Mouse (Mus musculus) liver, embryonic 11.5 days (tissue): ENCODE data around the gene Fanci. TPM values are rescaled to one million over a fixed set of nuclear protein-coding genes. Genes with fewer than 3 reads are reported as not detected.
A peak's percentile ranks its signal among the peaks of the same experiment; 100 is the strongest.

Experiments used
- ATAC-seq: fragments of 200-750 bp; cut with Nextera tagmentation; replicated peaks from 2 replicates; pipeline ENCODE4 v1.8.0; 2017; ENCODE audit warnings: moderate number of reproducible peaks, mild to moderate bottlenecking, moderate TSS enrichment, moderate library complexity; ENCODE audit not compliant: low FRiP score
- DNase-seq: peaks from one replicate; pipeline ENCODE4 v3.0.0-alpha.2; 2017; ENCODE audit warnings: low spot score
- H3K27ac ChIP-seq: fragments of 300-500 bp; sonication (generic); 2 replicates; pipeline ENCODE4 v1.5.1; 2014; ENCODE audit warnings: mild to moderate bottlenecking, low read depth, low read length, control low read depth
- H3K27me3 ChIP-seq: fragments of 300-500 bp; sonication (generic); replicated peaks from 2 replicates; pipeline ENCODE4 v1.6.1; 2014; ENCODE audit warnings: low read length, mixed read lengths; ENCODE audit not compliant: control insufficient read depth, insufficient read depth
- H3K36me3 ChIP-seq: fragments of 300-500 bp; sonication (generic); 2 replicates; pipeline ENCODE4 v1.6.1; 2014; ENCODE audit warnings: mild to moderate bottlenecking, low read length, moderate library complexity, mixed read lengths; ENCODE audit not compliant: control insufficient read depth, insufficient read depth
- H3K4me1 ChIP-seq: fragments of 300-500 bp; sonication (generic); replicated peaks from 2 replicates; pipeline ENCODE4 v1.6.1; 2014; ENCODE audit warnings: low read length, mixed read lengths; ENCODE audit not compliant: control insufficient read depth, insufficient read depth
- H3K4me2 ChIP-seq: fragments of 300-500 bp; sonication (generic); 2 replicates; pipeline ENCODE4 v1.6.1; 2014; ENCODE audit warnings: mild to moderate bottlenecking, control low read depth, moderate library complexity
- H3K4me3 ChIP-seq: fragments of 300-500 bp; sonication (generic); 2 replicates; pipeline ENCODE4 v1.5.1; 2014; ENCODE audit warnings: low read depth, low read length, control low read depth
- H3K9ac ChIP-seq: fragments of 300-500 bp; sonication (generic); 2 replicates; pipeline ENCODE4 v1.6.1; 2014; ENCODE audit warnings: low read depth, low read length, control low read depth
- H3K9me3 ChIP-seq: fragments of 300-500 bp; sonication (generic); 2 replicates; pipeline ENCODE4 v1.6.1; 2016; ENCODE audit warnings: low read length, inconsistent platforms, mixed read lengths; ENCODE audit not compliant: control insufficient read depth
- WGBS: fragments of 180-500 bp; shearing (Covaris S2); extraction: QIAGEN DNeasy Blood & Tissue Kit; methylation state at CpG from one replicate; pipeline ENCODE4 v1.1.7; 2014; 5-methylcytosine and 5-hydroxymethylcytosine counted together
- polyA plus RNA-seq: library from polyadenylated mRNA; unstranded; fragments of >200 nt; fragmentation: Nextera tagmentation; extraction: Ambion mirVana; gene quantifications from 2 replicates; pipeline ENCODE4 v1.2.1, GENCODE M21; 2014

Gene Fanci
- polyA plus RNA-seq, 1 experiment from 2014 or later = 17.2 TPM

- no peaks in the 10 kb centered on the region; the same call in 1 of the 2 replicates for H3K27me3 ChIP-seq
- no peak overlapping the region for H3K4me3 ChIP-seq
- ATAC-seq = no peak
- no peak overlapping the region for H3K27ac ChIP-seq
- H3K9ac ChIP-seq = no peak overlapping the region
- H3K36me3 ChIP-seq = no peaks in the 10 kb centered on the region
- WGBS = 76% methylated on average over 5 of the region's 5 CpGs
- H3K9me3 ChIP-seq = no peaks in the 10 kb centered on the region
- DNase-seq = no peak
- peaks cover 8% of the 10 kb centered on the region; the same call in 1 of the 2 replicates for H3K4me1 ChIP-seq
- H3K4me2 ChIP-seq = no peak overlapping the region
These were observed 16.1 kb upstream of the Fanci start for GRCm38 (mm10) chr7:79375594-79375993.

- no peak overlapping the region for H3K9ac ChIP-seq
- ATAC-seq (0 out of 2 replicates have a peak, but pooled peaks have one; percentile 36), DNase-seq (no peak)
- 60% methylated on average over 10 of the region's 10 CpGs for WGBS
- H3K9me3 ChIP-seq = no peaks in the 10 kb centered on the region
- H3K4me3 ChIP-seq = no peak overlapping the region
- no peak overlapping the region for H3K4me2 ChIP-seq
- H3K27ac ChIP-seq = no peak overlapping the region
- peaks cover 8% of the 10 kb centered on the region; the same call in 1 of the 2 replicates for H3K4me1 ChIP-seq
- H3K36me3 ChIP-seq = no peaks in the 10 kb centered on the region
- no peaks in the 10 kb centered on the region; the same call in 1 of the 2 replicates for H3K27me3 ChIP-seq
These were observed 15.0 kb upstream of the Fanci start for GRCm38 (mm10) chr7:79376516-79377275.

- WGBS = 76% methylated on average over 16 of the region's 16 CpGs
- DNase-seq = no peak
These were observed 5.2 kb upstream of the Fanci start, which contains the start of gene Rlbp1 for GRCm38 (mm10) chr7:79386422-79387133. Gene Rlbp1 (minus strand): TSS chr7:79387048.

GRCm38 (mm10) chr7:79387140-79387539 lies 4.6 kb upstream of the Fanci start:
- H3K4me3 ChIP-seq = no peak overlapping the region
- no peak overlapping the region for H3K9ac ChIP-seq
- DNase-seq = no peak
- no peaks in the 10 kb centered on the region for H3K4me1 ChIP-seq
- no peaks in the 10 kb centered on the region for H3K36me3 ChIP-seq
- ATAC-seq = no peak
- no peak overlapping the region for H3K4me2 ChIP-seq
- H3K27ac ChIP-seq = no peak overlapping the region
- no peaks in the 10 kb centered on the region for H3K27me3 ChIP-seq
- 74% methylated on average over 8 of the region's 8 CpGs for WGBS
- H3K9me3 ChIP-seq = no peaks in the 10 kb centered on the region

More at GRCm38 (mm10) chr7:79386422-79387133, 5.2 kb upstream of the Fanci start, which contains the start of gene Rlbp1:
- Histone ChIP-seq H3K4me2 (no peak within 1 kb of the TSS), H3K27me3 (no peaks in the 10 kb centered on the region), H3K36me3 (no peaks in the 10 kb centered on the region), H3K9me3 (no peaks in the 10 kb centered on the region), H3K27ac (no peak within 1 kb of the TSS), H3K4me1 (no peaks in the 10 kb centered on the region), H3K4me3 (no peak within 1 kb of the TSS), H3K9ac (no peak within 1 kb of the TSS)
- ATAC-seq = no peak

- no peak for DNase-seq
- no peak for ATAC-seq
- Histone ChIP-seq H3K27ac (no peak overlapping the region), H3K9ac (no peak overlapping the region), H3K27me3 (no peaks in the 10 kb centered on the region), H3K4me1 (peaks cover 3% of the 10 kb centered on the region; the same call in 1 of the 2 replicates), H3K4me2 (no peak overlapping the region), H3K4me3 (no peak overlapping the region), H3K9me3 (no peaks in the 10 kb centered on the region), H3K36me3 (no peaks in the 10 kb centered on the region)
- 41% methylated on average over 7 of the region's 7 CpGs for WGBS
These were observed 3.7 kb upstream of the Fanci start for GRCm38 (mm10) chr7:79387991-79388390.

GRCm38 (mm10) chr7:79388671-79389206 lies 3.0 kb upstream of the Fanci start:
- Histone ChIP-seq H3K9ac (no peak overlapping the region), H3K4me2 (no peak overlapping the region), H3K4me3 (no peak overlapping the region), H3K36me3 (no peaks in the 10 kb centered on the region), H3K27me3 (no peaks in the 10 kb centered on the region), H3K27ac (no peak overlapping the region), H3K9me3 (no peaks in the 10 kb centered on the region), H3K4me1 (peaks cover 5% of the 10 kb centered on the region; the same call in 1 of the 2 replicates)
- DNase-seq (no peak), ATAC-seq (no peak)
- 72% methylated on average over 7 of the region's 7 CpGs for WGBS

- no peak for ATAC-seq
- Histone ChIP-seq H3K36me3 (no peaks in the 10 kb centered on the region), H3K4me1 (peaks cover 5% of the 10 kb centered on the region; the same call in 1 of the 2 replicates), H3K27me3 (no peaks in the 10 kb centered on the region), H3K27ac (no peak overlapping the region), H3K9ac (no peak overlapping the region), H3K4me3 (no peak overlapping the region), H3K9me3 (no peaks in the 10 kb centered on the region), H3K4me2 (no peak overlapping the region)
- no peak for DNase-seq
- 59% methylated on average over 5 of the region's 5 CpGs for WGBS
These were observed 1.5 kb upstream of the Fanci start for GRCm38 (mm10) chr7:79390141-79390708.

- H3K9me3 ChIP-seq = no peaks in the 10 kb centered on the region
- peak overlapping the region; percentile 88 for H3K27ac ChIP-seq
- peaks cover 2% of the 10 kb centered on the region; the same call in 1 of the 2 replicates for H3K36me3 ChIP-seq
- 12% methylated on average over 3 of the region's 3 CpGs for WGBS
- 0 out of 2 replicates have a peak, but pooled peaks have one; percentile 0 for ATAC-seq
- H3K4me2 ChIP-seq = peak overlapping the region; percentile 94
- peak overlapping the region; percentile 84 for H3K9ac ChIP-seq
- peak overlapping the region; percentile 72 for H3K4me3 ChIP-seq
- no peak for DNase-seq
- H3K27me3 ChIP-seq = no peaks in the 10 kb centered on the region
- H3K4me1 ChIP-seq = peaks cover 5% of the 10 kb centered on the region; the same call in 1 of the 2 replicates
These were observed 258 bp upstream of the Fanci start for GRCm38 (mm10) chr7:79391471-79391870.
